Mouse (Mus musculus) gastrocnemius, postnatal 4 days (tissue): Measurements from ENCODE around the gene Filip1. TPM values are rescaled to one million over a fixed set of nuclear protein-coding genes. Genes with fewer than 3 reads are reported as not detected.

ENCODE experiments used
- DNase-seq, 2 experiments: peaks; one replicate each; pipeline ENCODE4 v3.0.0; 2021 to 2022; ENCODE audit warnings: low spot score in 2 of 2, mixed read lengths in 2 of 2
- total RNA-seq, 2 experiments: library from RNA; stranded (reverse); gene quantifications; 2 replicates each; pipeline ENCODE4 v1.2.3; 2021

Filip1 gene
- total RNA-seq, 2 experiments from 2014 or later, result 75.3 to 94.0 TPM

- DNase-seq, result no peak
Observed at GRCm38 (mm10) chr9:79785794-79786085, 226.9 kb downstream of the Filip1 start.

GRCm38 (mm10) chr9:79784934-79785793, 227.5 kb downstream of the Filip1 start:
- no peak for DNase-seq

- DNase-seq, result no peak
Observed at GRCm38 (mm10) chr9:79784439-79784838, 228.2 kb downstream of the Filip1 start.

- DNase-seq, result no peak
Observed at GRCm38 (mm10) chr9:79779354-79779753, 233.3 kb downstream of the Filip1 start.

GRCm38 (mm10) chr9:79766991-79767545, 245.6 kb downstream of the Filip1 start:
- no peak for DNase-seq

- DNase-seq, result no peak
Observed at GRCm38 (mm10) chr9:79765329-79765728, 247.3 kb downstream of the Filip1 start.

Other genes with a start within 250 kb of the Filip1 start
- 10 to 100 TPM; 44.8 to 47.5 TPM for gene Tmem30a, start 219.3 kb downstream of the Filip1 start, total RNA-seq
- gene Senp6, start 54.1 kb upstream of the Filip1 start, total RNA-seq, result 100 to 1,000 TPM in 1 of 2 experiments, 10 to 100 TPM in 1; 92.6 to 103 TPM
- 10 to 100 TPM; 19.3 to 23.4 TPM for gene Myo6, start 152.2 kb upstream of the Filip1 start, total RNA-seq